Mouse (Mus musculus): Measurements from ENCODE around the gene Olfr307. TPM values are rescaled to one million over a fixed set of nuclear protein-coding genes. Genes with fewer than 3 reads are reported as not detected.
"Not testable (repeated sequence)": the region's sequence is repeated elsewhere in the genome, so short reads cannot be mapped to it uniquely, and the experiment has no call there.

Gene Olfr307
- not detected in 2 replicates for polyA plus RNA-seq (2015; fragmentation: Nextera tagmentation; extraction: Ambion mirVana)

DNA sequence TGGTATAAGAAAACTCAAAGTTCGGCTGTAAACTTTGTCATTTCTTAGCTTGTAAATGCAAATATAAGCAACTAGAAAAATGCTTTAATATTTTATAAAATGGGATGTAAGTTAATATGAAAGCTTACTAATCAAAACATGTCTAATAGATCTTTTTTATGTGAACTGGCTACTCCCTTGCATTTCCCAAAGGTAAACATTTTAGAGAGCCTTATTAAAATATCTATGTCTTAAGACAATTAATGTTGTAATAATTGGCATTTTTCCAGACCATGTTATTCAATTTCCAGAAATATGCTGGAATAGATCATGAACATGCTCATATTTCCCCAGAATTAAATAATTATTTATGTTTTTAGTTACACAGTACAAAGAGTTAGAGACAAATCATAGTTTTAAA is at the start of gene Olfr307:
Gene Olfr307, minus strand, starts transcription at position 101 of the 400 bp plus-strand sequence.
- Histone ChIP-seq H3K36me3 (no peaks in the 10 kb centered on the region), H3K27ac (no peak within 1 kb of the TSS), H3K4me1 (no peaks in the 10 kb centered on the region), H3K9me3 (no peaks in the 10 kb centered on the region), H3K4me3 (replicated peaks) (no peak within 1 kb of the TSS), H3K27me3 (replicated peaks) (no peaks in the 10 kb centered on the region), H3K9ac (no peak within 1 kb of the TSS), H3K4me2 (no peak within 1 kb of the TSS)
- WGBS = 67% methylated on average over 1 of the region's 1 CpGs
- no peak for ATAC-seq (ENCODE audit: insufficient read depth, low FRiP score, low read depth)

GRCm38 (mm10) chr7:86386558-86386957 is 49.2 kb upstream of the Olfr307 start, which contains the start of gene Olfr304:
Olfr304 (minus strand) TSS chr7:86386658.
- Histone ChIP-seq H3K36me3 (no peaks in the 10 kb centered on the region), H3K27ac (no peak within 1 kb of the TSS), H3K4me2 (no peak within 1 kb of the TSS), H3K27me3 (replicated peaks) (no peaks in the 10 kb centered on the region), H3K9me3 (no peaks in the 10 kb centered on the region), H3K9ac (no peak within 1 kb of the TSS), H3K4me1 (no peaks in the 10 kb centered on the region), H3K4me3 (replicated peaks) (no peak within 1 kb of the TSS)
- WGBS = 49% methylated on average over 1 of the region's 1 CpGs
- ATAC-seq (ENCODE audit: insufficient read depth, low FRiP score, low read depth) = no peak

GRCm38 (mm10) chr7:86385769-86386168 is 48.4 kb upstream of the Olfr307 start:
- Histone ChIP-seq H3K4me3 (replicated peaks) (no peak overlapping the region), H3K4me1 (no peaks in the 10 kb centered on the region), H3K4me2 (no peak overlapping the region), H3K9ac (no peak overlapping the region), H3K27ac (no peak overlapping the region), H3K36me3 (no peaks in the 10 kb centered on the region), H3K27me3 (replicated peaks) (no peaks in the 10 kb centered on the region), H3K9me3 (no peaks in the 10 kb centered on the region)
- no peak for ATAC-seq (ENCODE audit: insufficient read depth, low FRiP score, low read depth)
- WGBS = 73% methylated on average over 3 of the region's 3 CpGs

- H3K36me3 ChIP-seq = no peaks in the 10 kb centered on the region
- H3K9me3 ChIP-seq = no peaks in the 10 kb centered on the region
- no peak within 1 kb of the TSS for H3K4me3 ChIP-seq (replicated peaks)
- H3K9ac ChIP-seq = no peak within 1 kb of the TSS
- no peak for ATAC-seq (ENCODE audit: insufficient read depth, low FRiP score, low read depth)
- H3K4me1 ChIP-seq = no peaks in the 10 kb centered on the region
- H3K27me3 ChIP-seq (replicated peaks) = no peaks in the 10 kb centered on the region
- no peak within 1 kb of the TSS for H3K27ac ChIP-seq
- H3K4me2 ChIP-seq = no peak within 1 kb of the TSS
- WGBS = 80% methylated on average over 1 of the region's 1 CpGs
Observed at GRCm38 (mm10) chr7:86366828-86367227, 29.4 kb upstream of the Olfr307 start, which contains the start of gene Olfr305. Olfr305 (minus strand) TSS chr7:86366928.

DNA sequence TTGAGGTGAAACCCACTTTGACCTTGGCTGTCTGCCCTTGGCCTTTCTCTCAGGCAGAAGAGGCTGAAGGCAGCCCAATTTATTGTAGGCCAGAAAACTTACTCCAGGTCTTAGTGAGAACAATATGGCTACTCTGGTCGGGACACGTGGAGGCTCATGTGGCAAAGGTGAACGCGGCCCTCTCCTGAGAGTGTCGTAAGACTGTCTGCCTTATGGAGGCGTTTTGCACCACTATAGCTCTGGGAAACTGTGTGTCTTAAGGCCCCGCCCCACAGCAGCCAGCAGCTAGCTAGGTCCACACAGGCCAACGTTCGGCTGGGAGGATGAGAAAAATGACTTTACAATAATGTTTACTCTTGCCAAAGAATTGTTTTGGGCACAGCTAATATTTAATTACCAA is 8.9 kb upstream of the Olfr307 start:
- H3K9me3 ChIP-seq; ATAC-seq (ENCODE audit: insufficient read depth, low FRiP score, low read depth); H3K36me3 ChIP-seq; H3K27ac ChIP-seq; H3K4me3 ChIP-seq (replicated peaks); H3K9ac ChIP-seq; H3K4me2 ChIP-seq; H3K27me3 ChIP-seq (replicated peaks); H3K4me1 ChIP-seq: not testable (repeated sequence)
- 84% methylated on average over 9 of the region's 9 CpGs for WGBS

GRCm38 (mm10) chr7:86344253-86344652 is 6.9 kb upstream of the Olfr307 start:
- Histone ChIP-seq H3K9me3 (no peaks in the 10 kb centered on the region), H3K9ac (no peak overlapping the region), H3K27me3 (replicated peaks) (no peaks in the 10 kb centered on the region), H3K4me1 (no peaks in the 10 kb centered on the region), H3K36me3 (no peaks in the 10 kb centered on the region), H3K4me2 (no peak overlapping the region), H3K27ac (no peak overlapping the region), H3K4me3 (replicated peaks) (no peak overlapping the region)
- 73% methylated on average over 3 of the region's 3 CpGs for WGBS
- no peak for ATAC-seq (ENCODE audit: insufficient read depth, low FRiP score, low read depth)

DNA sequence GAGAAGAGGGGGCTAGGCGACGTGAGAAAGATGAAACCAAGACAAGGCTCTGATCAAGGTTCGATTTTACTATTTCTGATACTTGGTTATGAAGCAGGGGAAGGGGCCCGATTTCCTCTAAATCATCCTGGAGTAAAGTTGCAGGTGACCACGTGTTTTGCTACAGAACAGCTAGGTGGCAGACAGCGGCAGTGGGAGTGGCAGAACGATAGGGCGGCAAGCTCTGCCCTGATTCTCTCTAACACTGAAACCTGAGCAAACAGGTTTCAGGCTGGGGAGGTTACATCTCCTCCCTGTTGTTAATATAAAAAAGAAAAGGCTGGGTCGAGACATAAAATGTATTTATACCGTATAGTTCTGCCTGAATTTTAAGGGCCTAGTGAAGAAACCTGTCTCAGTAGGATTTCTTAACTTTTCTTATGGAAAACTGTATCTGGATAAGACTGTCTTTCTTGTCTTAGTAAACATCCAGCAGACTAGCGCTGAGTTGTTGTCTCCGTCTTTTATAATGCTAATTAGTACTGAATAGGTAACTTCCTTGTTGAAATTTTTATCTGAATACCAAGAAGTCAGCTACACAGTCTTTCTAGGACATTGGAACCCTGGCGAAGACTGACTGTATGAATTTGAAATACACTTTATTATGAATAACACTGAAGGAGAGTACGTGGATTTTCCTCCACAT is 5.6 kb upstream of the Olfr307 start:
- WGBS = 69% methylated on average over 14 of the region's 14 CpGs
- Histone ChIP-seq H3K27ac (no peak overlapping the region), H3K4me2 (no peak overlapping the region), H3K27me3 (replicated peaks) (no peaks in the 10 kb centered on the region), H3K36me3 (no peaks in the 10 kb centered on the region), H3K9ac (no peak overlapping the region), H3K4me1 (no peaks in the 10 kb centered on the region), H3K9me3 (no peaks in the 10 kb centered on the region), H3K4me3 (replicated peaks) (no peak overlapping the region)
- ATAC-seq (ENCODE audit: insufficient read depth, low FRiP score, low read depth) = no peak

- no peaks in the 10 kb centered on the region for H3K36me3 ChIP-seq
- no peak within 1 kb of the TSS for H3K27ac ChIP-seq
- no peaks in the 10 kb centered on the region for H3K9me3 ChIP-seq
- no peak for ATAC-seq (ENCODE audit: insufficient read depth, low FRiP score, low read depth)
- H3K27me3 ChIP-seq (replicated peaks) = no peaks in the 10 kb centered on the region
- no peak within 1 kb of the TSS for H3K9ac ChIP-seq
- H3K4me3 ChIP-seq (replicated peaks) = no peak within 1 kb of the TSS
- H3K4me1 ChIP-seq = no peaks in the 10 kb centered on the region
- no peak within 1 kb of the TSS for H3K4me2 ChIP-seq
Observed at GRCm38 (mm10) chr7:86325530-86325929, 11.9 kb downstream of the Olfr307 start, which contains the start of gene Olfr308. Olfr308 (minus strand) TSS chr7:86325630.

DNA sequence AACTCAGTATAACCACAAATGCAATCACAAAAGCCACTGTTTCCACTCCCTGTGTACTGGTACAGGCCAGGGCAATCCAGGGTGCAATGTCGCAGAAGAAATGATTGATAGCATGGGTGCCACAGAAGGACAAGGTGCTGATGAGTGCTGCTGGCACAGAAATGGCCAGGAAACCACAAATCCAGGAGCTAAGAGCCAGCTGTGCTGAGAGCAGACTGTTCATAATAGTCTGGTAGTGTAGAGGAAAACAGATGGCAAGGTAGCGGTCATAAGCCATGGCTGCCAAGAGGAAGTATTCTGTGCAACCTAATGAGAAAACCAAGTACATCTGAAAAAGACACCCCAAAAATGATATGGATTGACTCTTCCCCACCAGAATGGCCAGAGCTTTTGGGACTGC is 16.1 kb downstream of the Olfr307 start:
- no peak overlapping the region for H3K27ac ChIP-seq
- no peak for ATAC-seq (ENCODE audit: insufficient read depth, low FRiP score, low read depth)
- 93% methylated on average over 2 of the region's 2 CpGs for WGBS
- no peaks in the 10 kb centered on the region for H3K27me3 ChIP-seq (replicated peaks)
- H3K9me3 ChIP-seq = no peaks in the 10 kb centered on the region
- H3K9ac ChIP-seq = no peak overlapping the region
- no peak overlapping the region for H3K4me2 ChIP-seq
- H3K36me3 ChIP-seq = no peaks in the 10 kb centered on the region
- no peak overlapping the region for H3K4me3 ChIP-seq (replicated peaks)
- H3K4me1 ChIP-seq = no peaks in the 10 kb centered on the region

- no peaks in the 10 kb centered on the region for H3K9me3 ChIP-seq
- no peak within 1 kb of the TSS for H3K9ac ChIP-seq
- H3K4me1 ChIP-seq = no peaks in the 10 kb centered on the region
- H3K4me3 ChIP-seq (replicated peaks) = no peak within 1 kb of the TSS
- no peak for ATAC-seq (ENCODE audit: insufficient read depth, low FRiP score, low read depth)
- WGBS = 67% methylated on average over 2 of the region's 2 CpGs
- no peak within 1 kb of the TSS for H3K4me2 ChIP-seq
- H3K27ac ChIP-seq = no peak within 1 kb of the TSS
- no peaks in the 10 kb centered on the region for H3K36me3 ChIP-seq
- no peaks in the 10 kb centered on the region for H3K27me3 ChIP-seq (replicated peaks)
Observed at GRCm38 (mm10) chr7:86313608-86314007, 23.8 kb downstream of the Olfr307 start, which contains the start of gene Olfr309. Olfr309 (minus strand) TSS chr7:86313708.

Measured in stomach, embryonic 15.5 days (tissue).